Mouse (Mus musculus): ENCODE results near the gene Sdc3. TPM values are rescaled to one million over a fixed set of nuclear protein-coding genes. Genes with fewer than 3 reads are reported as not detected.

Sdc3 gene
- polyA plus RNA-seq, 1 experiment from 2014 or later = 12.3 TPM

- Histone ChIP-seq H3K36me3 (ENCODE audit: control insufficient read depth, insufficient read depth) (no peaks in the 10 kb centered on the region), H3K27me3 (ENCODE audit: control insufficient read depth, insufficient read depth, low read depth, low read length) (no peaks in the 10 kb centered on the region), H3K4me1 (ENCODE audit: control insufficient read depth, low read depth, low read length) (no peaks in the 10 kb centered on the region), H3K4me3 (ENCODE audit: low read depth, low read length) (no peak overlapping the region), H3K9ac (ENCODE audit: low read depth, low read length) (no peak overlapping the region), H3K4me2 (ENCODE audit: low read depth, low read length) (no peak overlapping the region), H3K27ac (ENCODE audit: low read length) (no peak overlapping the region), H3K9me3 (replicated peaks; ENCODE audit: control insufficient read depth, low read length) (no peaks in the 10 kb centered on the region)
- WGBS (ENCODE audit: insufficient replicate concordance) = 31% methylated on average over 18 of the region's 18 CpGs
- peak; percentile 43; the same call in 1 of the 2 replicates for ATAC-seq (ENCODE audit: low read depth)
These were observed 36.7 kb downstream of the Sdc3 start for GRCm38 (mm10) chr4:130828851-130829673.

- Histone ChIP-seq H3K4me1 (ENCODE audit: control insufficient read depth, low read depth, low read length) (no peaks in the 10 kb centered on the region), H3K9ac (ENCODE audit: low read depth, low read length) (no peak overlapping the region), H3K36me3 (ENCODE audit: control insufficient read depth, insufficient read depth) (no peaks in the 10 kb centered on the region), H3K4me2 (ENCODE audit: low read depth, low read length) (no peak overlapping the region), H3K27ac (ENCODE audit: low read length) (no peak overlapping the region), H3K27me3 (ENCODE audit: control insufficient read depth, insufficient read depth, low read depth, low read length) (no peaks in the 10 kb centered on the region), H3K4me3 (ENCODE audit: low read depth, low read length) (no peak overlapping the region), H3K9me3 (replicated peaks; ENCODE audit: control insufficient read depth, low read length) (no peaks in the 10 kb centered on the region)
- WGBS (ENCODE audit: insufficient replicate concordance) = 43% methylated on average over 1 of the region's 1 CpGs
- ATAC-seq (ENCODE audit: low read depth) = no peak
These were observed 41.8 kb downstream of the Sdc3 start for GRCm38 (mm10) chr4:130834122-130834521.

- ATAC-seq (ENCODE audit: low read depth) = no peak
- Histone ChIP-seq H3K4me3 (ENCODE audit: low read depth, low read length) (no peak overlapping the region), H3K36me3 (ENCODE audit: control insufficient read depth, insufficient read depth) (no peaks in the 10 kb centered on the region), H3K9me3 (replicated peaks; ENCODE audit: control insufficient read depth, low read length) (no peaks in the 10 kb centered on the region), H3K4me1 (ENCODE audit: control insufficient read depth, low read depth, low read length) (no peaks in the 10 kb centered on the region), H3K27ac (ENCODE audit: low read length) (no peak overlapping the region), H3K27me3 (ENCODE audit: control insufficient read depth, insufficient read depth, low read depth, low read length) (no peaks in the 10 kb centered on the region), H3K4me2 (ENCODE audit: low read depth, low read length) (no peak overlapping the region), H3K9ac (ENCODE audit: low read depth, low read length) (no peak overlapping the region)
- WGBS (ENCODE audit: insufficient replicate concordance) = 76% methylated on average over 4 of the region's 4 CpGs
These were observed 43.2 kb downstream of the Sdc3 start for GRCm38 (mm10) chr4:130835550-130835949.

- Histone ChIP-seq H3K9me3 (replicated peaks; ENCODE audit: control insufficient read depth, low read length) (no peaks in the 10 kb centered on the region), H3K27ac (ENCODE audit: low read length) (no peak overlapping the region), H3K27me3 (ENCODE audit: control insufficient read depth, insufficient read depth, low read depth, low read length) (no peaks in the 10 kb centered on the region), H3K4me3 (ENCODE audit: low read depth, low read length) (no peak overlapping the region), H3K9ac (ENCODE audit: low read depth, low read length) (no peak overlapping the region), H3K36me3 (ENCODE audit: control insufficient read depth, insufficient read depth) (no peaks in the 10 kb centered on the region), H3K4me2 (ENCODE audit: low read depth, low read length) (no peak overlapping the region), H3K4me1 (ENCODE audit: control insufficient read depth, low read depth, low read length) (no peaks in the 10 kb centered on the region)
- 22% methylated on average over 20 of the region's 20 CpGs for WGBS (ENCODE audit: insufficient replicate concordance)
- no peak for ATAC-seq (ENCODE audit: low read depth)
These were observed 44.1 kb downstream of the Sdc3 start for GRCm38 (mm10) chr4:130836281-130837061.

GRCm38 (mm10) chr4:130838585-130838984 lies 46.2 kb downstream of the Sdc3 start:
- no peaks in the 10 kb centered on the region for H3K27me3 ChIP-seq (ENCODE audit: control insufficient read depth, insufficient read depth, low read depth, low read length)
- no peaks in the 10 kb centered on the region for H3K9me3 ChIP-seq (replicated peaks; ENCODE audit: control insufficient read depth, low read length)
- no peak for ATAC-seq (ENCODE audit: low read depth)
- H3K4me3 ChIP-seq (ENCODE audit: low read depth, low read length) = no peak overlapping the region
- no peak overlapping the region for H3K4me2 ChIP-seq (ENCODE audit: low read depth, low read length)
- WGBS (ENCODE audit: insufficient replicate concordance) = 25% methylated on average over 11 of the region's 11 CpGs
- H3K27ac ChIP-seq (ENCODE audit: low read length) = no peak overlapping the region
- H3K36me3 ChIP-seq (ENCODE audit: control insufficient read depth, insufficient read depth) = no peaks in the 10 kb centered on the region
- no peak overlapping the region for H3K9ac ChIP-seq (ENCODE audit: low read depth, low read length)
- no peaks in the 10 kb centered on the region for H3K4me1 ChIP-seq (ENCODE audit: control insufficient read depth, low read depth, low read length)

GRCm38 (mm10) chr4:130841107-130841840 lies 48.9 kb downstream of the Sdc3 start:
- H3K36me3 ChIP-seq (ENCODE audit: control insufficient read depth, insufficient read depth) = no peaks in the 10 kb centered on the region
- no peak overlapping the region for H3K4me3 ChIP-seq (ENCODE audit: low read depth, low read length)
- H3K4me1 ChIP-seq (ENCODE audit: control insufficient read depth, low read depth, low read length) = no peaks in the 10 kb centered on the region
- H3K9me3 ChIP-seq (replicated peaks; ENCODE audit: control insufficient read depth, low read length) = no peaks in the 10 kb centered on the region
- no peak overlapping the region for H3K9ac ChIP-seq (ENCODE audit: low read depth, low read length)
- ATAC-seq (ENCODE audit: low read depth) = peak; percentile 35; the same call in 1 of the 2 replicates
- H3K4me2 ChIP-seq (ENCODE audit: low read depth, low read length) = no peak overlapping the region
- H3K27me3 ChIP-seq (ENCODE audit: control insufficient read depth, insufficient read depth, low read depth, low read length) = no peaks in the 10 kb centered on the region
- 36% methylated on average over 8 of the region's 8 CpGs for WGBS (ENCODE audit: insufficient replicate concordance)
- H3K27ac ChIP-seq (ENCODE audit: low read length) = no peak overlapping the region

- H3K4me3 ChIP-seq (ENCODE audit: low read depth, low read length) = no peak overlapping the region
- no peaks in the 10 kb centered on the region for H3K27me3 ChIP-seq (ENCODE audit: control insufficient read depth, insufficient read depth, low read depth, low read length)
- WGBS (ENCODE audit: insufficient replicate concordance) = 71% methylated on average over 14 of the region's 14 CpGs
- ATAC-seq (ENCODE audit: low read depth) = no peak
- no peaks in the 10 kb centered on the region for H3K9me3 ChIP-seq (replicated peaks; ENCODE audit: control insufficient read depth, low read length)
- H3K27ac ChIP-seq (ENCODE audit: low read length) = no peak overlapping the region
- no peak overlapping the region for H3K9ac ChIP-seq (ENCODE audit: low read depth, low read length)
- no peak overlapping the region for H3K4me2 ChIP-seq (ENCODE audit: low read depth, low read length)
- H3K4me1 ChIP-seq (ENCODE audit: control insufficient read depth, low read depth, low read length) = no peaks in the 10 kb centered on the region
- H3K36me3 ChIP-seq (ENCODE audit: control insufficient read depth, insufficient read depth) = no peaks in the 10 kb centered on the region
These were observed 56.5 kb downstream of the Sdc3 start for GRCm38 (mm10) chr4:130848814-130849213.

GRCm38 (mm10) chr4:130857661-130858060 lies 65.3 kb downstream of the Sdc3 start:
- Histone ChIP-seq H3K4me3 (ENCODE audit: low read depth, low read length) (no peak overlapping the region), H3K4me1 (ENCODE audit: control insufficient read depth, low read depth, low read length) (no peaks in the 10 kb centered on the region), H3K9ac (ENCODE audit: low read depth, low read length) (no peak overlapping the region), H3K4me2 (ENCODE audit: low read depth, low read length) (no peak overlapping the region), H3K36me3 (ENCODE audit: control insufficient read depth, insufficient read depth) (no peaks in the 10 kb centered on the region), H3K27ac (ENCODE audit: low read length) (no peak overlapping the region), H3K27me3 (ENCODE audit: control insufficient read depth, insufficient read depth, low read depth, low read length) (peaks cover 9% of the 10 kb centered on the region; the same call in 1 of the 2 replicates), H3K9me3 (replicated peaks; ENCODE audit: control insufficient read depth, low read length) (no peaks in the 10 kb centered on the region)
- 47% methylated on average over 8 of the region's 8 CpGs for WGBS (ENCODE audit: insufficient replicate concordance)
- no peak for ATAC-seq (ENCODE audit: low read depth)
